Mouse (Mus musculus) common myeloid progenitor, adult 5-6 weeks (primary cell): ENCODE data around the gene Paip2b. TPM values are rescaled to one million over a fixed set of nuclear protein-coding genes. Genes with fewer than 3 reads are reported as not detected.
"Not testable (repeated sequence)": the region's sequence is repeated elsewhere in the genome, so short reads cannot be mapped to it uniquely, and the experiment has no call there.

Source experiments
- ATAC-seq: replicated peaks from 2 replicates; pipeline ENCODE4 v1.8.0; 2016; ENCODE audit warnings: low read depth, mild to moderate bottlenecking, moderate TSS enrichment, inconsistent platforms; ENCODE audit not compliant: poor library complexity, severe bottlenecking
- total RNA-seq: library from RNA; stranded (forward); fragments of 200-1000, 187-1606 nt; gene quantifications from 2 replicates; pipeline ENCODE4 v1.2.3, GENCODE M21; 2017

Paip2b gene
- total RNA-seq: 13.2 and 23.2 TPM in 2 replicates

DNA sequence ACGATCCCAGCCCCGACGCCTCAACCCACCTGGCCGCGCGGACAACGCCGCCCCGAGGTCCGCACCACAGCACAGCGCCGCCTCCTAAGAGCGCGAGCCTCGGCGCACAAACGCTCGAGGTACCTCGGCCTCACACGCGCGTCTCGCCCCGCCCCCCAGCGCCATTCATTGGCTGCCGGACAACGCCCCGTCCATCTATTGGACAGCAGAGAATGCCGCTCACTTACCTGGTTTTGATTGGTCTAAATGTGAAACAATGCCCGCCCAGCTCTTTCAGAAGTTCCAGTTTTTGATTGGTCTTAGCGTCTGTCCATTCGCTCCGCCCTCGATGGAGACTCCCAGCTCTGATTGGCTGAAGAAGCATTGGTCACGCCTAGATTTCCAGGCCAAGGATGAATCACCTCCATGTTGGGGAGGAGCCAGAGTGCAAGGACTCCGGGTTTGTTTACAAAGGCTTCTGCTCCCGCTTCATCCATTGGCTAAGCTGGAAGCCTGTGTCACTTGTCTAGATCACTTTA lies at the start of gene Paip2b:
Gene Paip2b, minus strand, starts transcription at position 136 of the 518 bp plus-strand sequence.
- peak; percentile 98 for ATAC-seq

DNA sequence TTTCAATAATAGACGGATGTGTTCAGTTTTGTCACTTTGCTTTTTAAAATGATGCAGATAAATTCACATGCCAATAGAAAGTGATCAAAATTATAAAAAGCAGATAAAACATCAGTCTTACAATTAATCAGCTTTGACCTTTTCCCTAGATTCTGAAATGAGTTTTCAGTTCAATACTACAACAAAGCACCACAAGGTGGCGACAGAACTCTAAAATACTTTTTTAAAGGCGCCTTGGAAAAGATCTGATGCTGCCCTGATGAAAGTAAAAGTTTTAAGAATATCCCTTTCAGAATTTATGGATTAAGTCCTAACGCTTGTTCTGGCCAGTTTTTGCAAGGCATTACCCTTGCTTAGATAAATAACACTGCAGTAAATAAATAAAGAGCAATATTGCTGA lies 48.3 kb upstream of the Paip2b start:
- peak; percentile 42 for ATAC-seq

DNA sequence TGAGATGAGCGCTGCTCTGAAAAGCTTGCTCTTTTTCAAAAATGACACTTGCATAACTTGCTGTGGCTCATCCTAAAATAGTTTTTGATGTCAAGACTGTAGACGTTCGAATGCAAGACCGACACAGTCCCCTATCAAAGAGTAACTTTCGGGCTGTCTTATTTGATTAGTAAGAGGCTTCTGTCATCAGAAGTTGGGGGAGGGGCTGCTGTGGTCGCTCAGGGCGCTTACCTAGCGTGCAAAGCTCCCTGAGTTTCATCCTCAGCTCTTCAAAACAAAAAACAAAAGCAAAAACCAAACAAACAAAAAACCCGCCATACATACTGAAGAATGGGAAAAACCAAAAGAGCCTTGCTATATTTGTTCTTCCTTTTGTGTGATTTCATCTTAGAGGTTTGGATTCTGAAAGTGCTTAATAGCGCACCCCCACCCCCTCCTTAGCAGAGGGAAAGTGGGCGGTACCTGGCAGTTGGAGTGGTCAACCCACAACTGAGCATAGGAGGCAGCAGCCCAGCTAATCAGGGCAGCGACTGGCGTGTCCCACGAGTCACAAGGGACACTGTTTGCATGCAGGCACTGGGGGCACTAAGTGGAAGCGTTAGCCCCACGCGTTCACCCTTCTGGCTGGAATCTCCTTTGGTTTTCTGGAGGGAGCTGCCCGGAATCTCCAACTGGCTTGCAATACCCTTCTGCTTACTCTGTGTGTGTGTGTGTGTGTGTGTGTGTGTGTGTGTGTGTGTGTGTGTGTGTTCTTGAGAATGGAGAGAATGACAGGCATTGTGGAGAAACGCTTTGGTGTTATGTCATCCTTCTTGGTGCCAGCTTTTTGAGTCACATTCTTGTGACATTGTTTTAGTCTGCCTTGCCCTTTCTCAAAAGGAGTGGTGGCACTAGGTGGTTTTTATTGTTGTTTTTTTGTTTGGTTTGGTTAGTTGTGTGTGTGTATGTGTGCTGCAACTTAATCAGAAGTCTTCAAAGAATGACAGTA lies 36.4 kb upstream of the Paip2b start:
- ATAC-seq: peak; percentile 75

DNA sequence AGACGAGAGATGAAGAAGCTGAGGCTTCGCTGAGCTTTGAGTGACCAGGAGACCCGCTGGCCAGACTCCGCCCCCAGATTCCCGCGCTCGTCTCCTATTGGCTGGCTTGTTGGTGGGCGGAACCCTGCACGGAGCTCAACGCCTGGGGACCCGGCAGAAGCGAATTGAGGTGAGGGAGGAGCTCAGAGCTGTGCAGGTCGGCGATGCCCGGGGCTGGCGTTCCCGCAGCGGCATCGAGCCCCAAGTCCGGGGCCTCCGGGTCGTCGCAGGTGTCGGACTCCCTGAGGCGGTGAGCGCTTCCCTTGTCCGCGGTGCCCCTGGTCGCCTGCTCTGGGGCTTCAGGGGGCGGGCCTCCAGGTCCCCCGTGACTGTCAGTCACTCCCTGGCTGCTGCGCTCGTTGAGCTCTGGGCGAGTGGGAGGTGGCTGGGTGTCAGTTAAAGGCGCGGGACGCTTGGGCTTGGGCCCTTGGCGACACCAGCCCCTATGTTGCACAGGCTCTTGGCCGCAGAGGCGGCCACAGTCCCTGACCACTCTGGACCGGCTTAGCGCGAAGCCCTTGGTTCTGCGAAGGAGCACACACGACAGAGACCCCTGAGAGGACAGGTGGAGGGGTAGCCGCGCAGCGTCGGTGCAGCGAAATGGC lies 35.5 kb upstream of the Paip2b start, which contains the start of gene Zfp638:
Gene Zfp638, plus strand, starts transcription at position 156 of the 644 bp plus-strand sequence.
- ATAC-seq: peak; percentile 93

DNA sequence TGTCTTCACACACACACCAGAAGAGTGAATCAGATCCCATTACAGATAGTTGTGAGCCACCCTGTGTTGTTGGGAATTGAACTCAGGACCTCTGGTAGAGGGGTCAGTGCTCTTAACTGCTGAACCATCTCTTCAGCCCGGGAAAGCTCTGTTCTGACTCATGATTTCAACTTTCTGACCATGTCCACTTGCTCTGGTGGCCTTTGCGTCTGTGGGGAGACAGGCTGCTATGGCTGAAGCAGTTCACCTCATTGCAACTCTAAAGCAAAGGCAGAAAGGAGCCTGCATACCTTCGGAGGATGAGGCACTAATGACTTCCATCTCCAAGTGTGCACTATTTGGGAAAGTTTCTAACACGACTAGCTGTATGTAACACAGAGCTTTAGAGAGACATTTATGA lies 34.9 kb upstream of the Paip2b start:
- ATAC-seq: no peak

DNA sequence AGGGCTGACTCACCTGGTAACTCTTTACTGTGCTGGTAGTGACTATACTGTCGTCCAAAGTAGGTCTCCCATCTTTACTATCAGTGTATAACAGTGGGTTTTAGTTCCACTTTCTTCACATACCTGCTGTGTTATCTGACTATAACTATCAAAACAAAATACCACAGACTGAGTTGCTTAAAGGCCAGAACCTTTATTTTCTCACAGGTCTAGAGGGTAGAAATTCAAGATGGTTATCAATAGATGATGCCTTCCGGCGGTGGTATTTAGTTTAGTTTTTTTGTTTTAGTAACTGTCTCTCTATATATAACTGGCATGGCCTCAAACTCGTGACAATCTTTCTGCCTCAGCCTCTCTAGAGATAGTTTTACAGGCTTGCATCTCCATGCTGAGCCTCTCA lies 32.0 kb upstream of the Paip2b start:
- ATAC-seq: no peak

DNA sequence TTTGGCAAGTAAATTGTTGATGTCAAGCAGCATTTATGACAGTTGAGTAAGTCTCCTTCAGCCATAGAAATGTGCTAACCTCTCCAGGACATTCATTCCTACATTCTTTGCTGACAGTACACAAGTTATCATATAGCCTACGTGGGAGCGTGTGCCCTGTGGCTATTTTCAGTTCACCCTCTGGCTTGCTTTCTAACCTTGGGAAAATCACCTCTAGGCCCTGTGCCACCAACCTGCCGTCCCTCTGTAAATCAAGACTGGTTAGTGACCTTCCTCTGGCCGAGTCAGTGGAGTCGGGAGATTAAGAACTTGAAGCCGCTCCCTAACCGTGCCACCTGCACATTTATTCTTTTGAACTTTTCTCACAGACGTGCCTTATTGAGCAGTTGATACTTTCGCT lies 28.5 kb upstream of the Paip2b start:
- no peak for ATAC-seq

DNA sequence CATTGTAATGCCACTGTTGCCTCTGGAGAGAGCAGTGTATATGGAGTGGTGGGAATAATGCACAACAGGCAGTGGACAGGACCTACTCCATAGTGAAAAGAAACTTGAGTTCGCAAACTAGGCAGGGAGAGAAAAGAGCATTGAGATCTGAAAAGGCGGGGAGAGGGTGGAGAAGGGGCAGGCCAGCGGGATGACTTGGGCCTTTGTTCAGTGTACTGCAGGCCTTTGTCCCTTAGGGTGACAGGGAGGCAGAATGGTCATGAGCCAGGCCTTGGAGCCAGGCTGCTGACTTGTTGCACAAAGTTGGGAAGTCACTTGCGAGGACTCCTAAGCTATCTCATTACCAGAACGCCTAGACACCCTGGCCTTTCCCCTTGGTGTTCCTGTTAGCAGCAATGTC lies 25.9 kb upstream of the Paip2b start:
- ATAC-seq: no peak

DNA sequence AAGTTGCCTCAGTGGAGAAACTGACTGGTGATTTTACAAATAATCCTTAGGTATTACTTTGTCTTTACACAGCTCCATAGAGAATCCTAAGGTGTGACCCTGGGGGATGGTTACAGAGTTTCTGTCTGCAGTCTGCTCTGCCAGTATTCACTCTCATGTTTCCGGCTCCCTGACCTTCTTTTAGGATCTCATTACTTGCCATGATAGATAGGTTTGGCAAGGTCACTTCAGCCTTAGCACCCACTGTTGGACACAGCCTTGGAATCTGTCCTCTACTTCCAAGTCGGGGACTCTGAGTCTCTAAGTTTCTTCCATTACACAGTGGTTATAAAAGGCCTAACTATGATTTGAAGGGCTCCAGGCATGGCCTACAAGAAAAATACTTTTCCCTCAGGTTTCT lies 17.9 kb upstream of the Paip2b start:
- no peak for ATAC-seq

DNA sequence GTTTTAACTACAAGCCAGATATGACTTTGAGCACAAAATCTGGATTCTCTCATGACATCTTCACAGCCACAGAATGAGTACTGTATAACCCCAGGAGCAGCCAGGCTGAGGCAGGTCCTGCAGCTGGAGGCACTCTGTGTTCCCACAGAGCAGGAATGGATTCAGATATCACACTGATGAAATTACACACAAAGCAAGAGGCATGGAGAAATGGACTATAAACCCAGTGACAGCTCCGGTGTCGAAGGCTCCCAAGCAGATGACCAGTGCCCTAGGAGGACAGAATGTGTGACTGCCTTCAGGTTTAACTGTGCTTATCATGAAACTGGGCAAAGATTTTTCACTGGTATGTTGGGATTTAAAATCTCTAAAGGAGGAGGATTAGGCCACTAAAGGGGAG lies 14.6 kb upstream of the Paip2b start:
- no peak for ATAC-seq

DNA sequence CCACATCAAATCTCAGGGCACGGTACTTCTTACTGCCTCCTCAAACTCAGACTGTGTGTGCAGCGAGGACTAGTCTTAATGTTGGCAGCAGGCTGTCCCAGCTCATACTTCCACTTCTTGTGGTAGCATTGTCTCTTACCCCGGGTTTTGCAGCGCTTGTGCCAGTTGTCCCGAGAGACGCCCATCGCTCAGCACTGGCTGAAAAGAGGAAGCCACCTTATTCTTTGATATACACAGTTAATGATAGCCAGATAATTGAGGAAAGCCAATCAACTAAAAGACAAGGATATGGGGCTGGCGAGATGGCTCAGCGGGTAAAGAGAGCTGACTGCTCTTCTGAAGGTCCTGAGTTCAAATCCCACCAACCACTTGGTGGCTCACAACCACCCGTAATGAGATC lies 13.4 kb upstream of the Paip2b start:
- ATAC-seq: 0 out of 2 replicates have a peak, but pooled peaks have one; percentile 45

DNA sequence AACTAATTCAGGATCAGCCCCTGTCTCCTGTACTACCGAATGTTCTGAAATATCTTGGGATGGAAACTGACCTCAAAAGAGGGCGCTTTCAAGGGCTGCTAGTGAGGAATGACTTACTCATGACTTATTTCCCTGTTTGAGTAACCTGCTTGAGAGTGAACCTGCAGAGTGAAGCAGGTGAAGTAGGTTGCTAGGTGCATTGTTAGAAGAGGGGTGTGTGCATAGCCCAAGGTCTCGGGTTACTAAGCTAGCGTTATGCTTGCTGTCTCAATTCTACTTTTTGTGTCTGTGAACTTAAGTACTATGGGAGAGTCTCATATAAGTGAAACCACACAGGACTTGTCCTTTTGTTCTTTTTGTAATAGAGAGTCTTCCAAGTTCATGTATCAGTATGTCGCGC lies 8.5 kb upstream of the Paip2b start:
- no peak for ATAC-seq

DNA sequence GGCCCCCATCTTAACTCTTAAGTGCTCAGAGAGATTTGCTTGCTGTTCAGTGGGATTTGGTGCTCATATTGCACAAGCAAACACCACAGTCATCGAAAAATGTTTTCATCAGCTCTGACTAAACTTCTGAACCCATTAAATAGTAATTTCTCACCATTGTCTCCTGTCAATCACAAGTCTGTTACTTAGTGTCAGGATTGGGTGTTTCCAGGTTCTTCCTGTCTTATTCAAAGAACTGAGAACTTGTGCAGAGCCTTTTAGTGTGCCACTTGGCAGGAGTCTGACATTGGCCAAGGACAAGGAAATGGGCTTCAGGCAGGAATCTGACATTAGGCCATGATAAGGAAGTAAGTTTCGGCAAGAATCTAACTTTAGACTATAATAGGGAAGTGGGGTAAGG lies 6.5 kb upstream of the Paip2b start:
- no peak for ATAC-seq

DNA sequence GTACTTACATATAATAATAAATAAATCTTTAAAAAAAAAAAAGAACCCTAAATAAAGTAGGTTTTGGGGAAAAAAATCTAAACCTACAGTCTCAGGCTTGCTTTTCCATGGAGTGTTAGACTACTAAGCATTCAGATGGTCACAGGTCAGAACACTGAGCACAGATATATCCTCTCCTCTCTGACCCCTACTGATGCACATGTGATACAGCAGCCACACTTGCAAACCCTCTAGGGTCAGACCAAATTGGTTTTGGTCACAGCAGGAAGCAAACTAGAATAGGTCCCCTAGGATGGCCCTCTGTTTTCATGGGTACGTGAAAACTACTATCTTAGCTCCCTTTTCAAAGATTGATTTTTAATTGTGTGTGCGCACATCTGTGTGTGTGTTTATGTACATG lies 5.3 kb upstream of the Paip2b start:
- ATAC-seq: no peak

DNA sequence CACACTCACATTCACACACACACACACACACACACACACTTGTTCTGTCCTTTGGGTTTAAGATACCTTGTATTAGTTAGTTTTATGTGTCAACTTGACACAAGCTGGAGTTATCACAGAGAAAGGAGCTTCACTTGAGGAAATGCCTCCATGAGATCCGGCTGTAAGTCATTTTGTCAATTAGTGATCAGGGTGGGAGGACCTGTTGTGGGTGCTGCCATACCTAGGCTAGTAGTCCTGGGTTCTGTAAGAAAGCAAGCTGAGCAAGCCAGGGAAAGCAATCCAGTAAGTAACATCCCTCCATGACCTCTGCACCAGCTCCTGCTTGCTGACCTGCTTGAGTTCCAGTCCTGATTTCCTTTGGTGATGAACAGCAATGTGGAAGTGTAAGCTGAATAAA lies 852 bp upstream of the Paip2b start:
- ATAC-seq: not testable (repeated sequence)

DNA sequence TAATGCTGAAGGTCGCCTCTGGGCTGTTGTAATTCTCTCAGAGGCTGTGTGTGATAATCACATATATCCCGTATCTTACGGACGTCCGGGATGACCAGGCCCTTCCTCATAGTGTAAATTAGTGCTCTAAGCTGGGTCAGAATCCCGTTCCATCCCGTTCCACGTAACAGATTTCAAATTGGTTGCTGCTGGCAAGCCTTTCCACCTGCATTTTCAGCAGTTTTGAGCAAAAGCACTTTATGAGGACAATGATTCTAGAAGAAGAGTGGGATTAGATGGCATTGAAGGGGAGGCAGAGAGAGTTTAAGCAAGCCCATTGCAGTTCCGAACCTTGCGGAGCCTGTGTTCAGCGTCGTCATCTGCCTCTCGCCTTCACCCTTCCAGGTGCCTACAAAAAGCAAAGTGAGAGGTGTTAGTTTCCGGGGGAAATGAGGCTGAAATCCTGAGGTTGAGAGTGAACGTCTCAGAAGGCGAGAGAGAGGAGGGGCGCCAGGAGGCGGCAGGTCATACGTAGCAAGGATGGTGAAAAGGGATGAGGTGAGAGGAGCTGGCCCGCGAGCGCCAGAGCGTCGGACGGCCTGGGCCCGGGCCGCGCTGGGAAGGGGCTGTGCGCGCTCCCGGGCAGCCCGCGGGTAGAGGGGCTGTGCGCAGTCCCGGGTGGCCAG lies 468 bp downstream of the Paip2b start:
- ATAC-seq: peak; percentile 6

DNA sequence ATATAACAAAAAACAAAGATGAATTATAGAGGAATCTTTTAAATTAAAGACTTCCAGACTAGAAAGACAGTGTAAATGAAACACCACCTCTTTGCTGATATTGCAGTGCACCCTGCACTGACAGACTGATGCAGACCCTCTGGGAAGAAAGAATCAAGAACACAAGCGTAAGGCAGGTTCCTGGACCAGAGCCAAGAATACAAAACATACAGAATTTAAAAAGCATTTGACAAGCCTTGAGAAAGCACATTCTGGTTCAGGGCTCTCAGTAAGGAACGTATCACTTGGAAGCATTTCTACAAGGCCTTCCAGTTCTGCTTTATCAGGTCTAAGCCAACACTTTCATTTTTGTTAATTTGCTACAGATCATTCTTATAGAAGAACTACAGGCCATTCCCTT lies 9.7 kb downstream of the Paip2b start:
- ATAC-seq: no peak

DNA sequence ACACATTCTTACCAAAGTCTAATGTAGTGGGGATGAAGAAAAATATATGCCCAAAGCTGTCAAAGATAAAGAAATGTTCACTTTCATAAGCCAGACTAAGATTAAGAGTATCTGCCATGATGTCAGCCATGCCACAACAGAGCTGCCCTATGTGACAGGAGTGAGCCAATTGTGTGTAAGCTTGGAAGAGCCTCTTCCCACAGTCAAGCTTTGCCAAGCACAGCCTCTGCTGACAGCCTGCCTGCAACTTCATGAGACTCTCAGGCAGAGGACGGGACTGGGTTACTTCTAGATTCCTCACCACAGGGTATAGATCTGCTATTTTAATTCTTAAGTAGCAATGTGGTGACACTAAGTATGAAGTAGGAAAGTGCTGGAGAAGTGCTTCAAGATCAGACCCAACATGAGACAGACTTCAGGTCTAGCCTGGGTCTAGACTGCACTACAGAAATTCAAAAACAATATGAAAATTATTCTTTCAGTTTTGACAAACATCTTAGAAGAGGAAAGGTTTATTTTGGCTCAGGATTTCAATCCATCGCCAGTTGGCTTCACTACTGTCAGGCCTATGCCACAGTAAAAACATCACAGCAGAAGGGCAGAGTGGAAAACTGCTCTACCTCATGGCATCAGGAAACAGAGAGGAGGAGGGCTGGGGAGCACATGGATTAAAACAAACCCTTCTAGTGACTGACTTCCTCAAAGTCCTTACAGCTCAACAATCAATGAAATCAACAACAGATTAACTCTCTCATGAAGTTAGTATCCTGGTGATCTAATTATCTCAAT lies 10.6 kb downstream of the Paip2b start:
- no peak for ATAC-seq

DNA sequence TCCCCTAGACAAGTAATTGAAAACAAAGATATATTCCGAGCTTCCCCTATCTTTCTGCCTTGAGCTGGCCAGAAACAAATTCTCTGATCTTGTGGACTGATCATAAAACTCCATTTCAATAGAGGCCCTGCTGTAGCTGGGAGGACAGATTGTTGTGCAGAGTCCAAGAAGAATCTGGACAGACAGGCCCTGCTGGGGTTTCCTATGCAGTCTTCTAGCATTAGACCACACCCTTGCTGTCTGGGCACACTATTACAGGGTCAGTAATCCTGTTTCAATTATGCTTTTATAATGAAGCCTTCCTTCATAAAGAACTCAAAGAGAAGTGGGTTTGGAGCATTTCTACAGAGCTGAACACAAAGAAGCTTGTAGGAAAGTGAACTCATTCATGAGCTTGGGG lies 12.5 kb downstream of the Paip2b start:
- ATAC-seq: no peak

DNA sequence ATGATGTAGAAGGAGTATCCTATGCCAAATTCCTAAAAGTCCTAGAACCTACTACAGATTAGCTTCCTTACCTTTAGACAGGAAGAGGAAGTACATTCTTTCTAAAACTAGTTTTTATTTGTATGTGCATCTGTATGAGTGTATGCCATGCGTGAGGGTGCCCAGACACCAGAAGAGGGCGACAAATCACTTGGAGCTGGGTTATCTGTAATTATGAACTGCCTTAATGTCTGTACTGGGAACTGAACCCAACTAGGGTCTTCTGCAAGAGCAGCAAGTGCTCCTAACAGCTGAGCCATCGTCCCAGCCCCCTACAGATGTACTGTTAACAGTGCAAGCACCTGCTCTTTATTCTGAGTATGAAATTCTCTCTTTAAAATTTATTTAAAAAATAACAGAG lies 15.7 kb downstream of the Paip2b start:
- no peak for ATAC-seq
